Mouse (Mus musculus) regulatory T cell (primary cell): ENCODE results near the gene Stx16.

Source experiments
- in situ Hi-C: fragments of 300-600 bp; cut with MboI, MseI; formaldehyde crosslinking; loops from one replicate; pipeline ENCODE4 v1.15.1; 2025; ENCODE audit warnings: high pct_unique_total_duplicates

The Stx16 gene

DNA sequence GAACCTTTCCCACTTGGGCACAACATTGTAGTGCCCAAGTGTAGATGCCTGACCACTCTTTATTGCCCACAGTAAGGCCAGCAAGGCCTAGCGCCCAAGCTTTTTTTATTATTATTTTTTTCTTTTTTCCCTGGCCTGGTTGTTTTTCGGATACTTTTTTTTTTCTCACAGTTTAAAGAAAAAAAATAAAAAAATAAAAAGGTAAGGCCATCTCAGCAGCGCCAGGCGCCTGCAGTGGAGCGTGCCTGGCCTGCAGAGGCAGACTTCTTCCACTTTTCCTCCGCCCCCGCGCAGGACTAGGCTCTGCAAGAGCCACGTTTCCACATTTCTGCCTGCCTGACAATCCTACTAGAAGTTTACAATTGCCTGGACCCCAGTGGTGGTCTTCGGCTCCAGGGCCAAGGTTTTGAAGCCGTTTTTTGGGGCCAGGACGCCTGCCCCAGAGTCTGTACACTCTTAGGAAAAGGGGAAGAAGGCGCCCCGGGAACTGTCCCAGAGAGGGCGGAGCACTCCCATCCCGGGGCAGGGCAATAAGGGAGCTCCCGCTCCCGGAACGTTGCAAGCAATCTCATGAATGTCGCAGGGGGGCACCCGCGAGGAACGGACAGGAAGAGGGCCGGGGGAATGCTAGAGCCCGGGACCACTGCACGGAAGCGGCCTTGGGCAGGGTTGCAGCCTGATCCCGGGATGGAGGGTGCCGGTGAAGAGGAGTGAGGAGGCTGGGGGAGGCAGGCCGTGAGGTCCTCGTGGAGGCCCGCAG, at the start of gene Stx16:
Gene Stx16 (plus strand): TSS at position 636 of the 760 bp plus-strand sequence.
- in situ Hi-C loops, result loop anchor here (10.0 kb wide), 1 partner anchor 421 kb away; the partner anchor contains the start of gene Rab22a

DNA sequence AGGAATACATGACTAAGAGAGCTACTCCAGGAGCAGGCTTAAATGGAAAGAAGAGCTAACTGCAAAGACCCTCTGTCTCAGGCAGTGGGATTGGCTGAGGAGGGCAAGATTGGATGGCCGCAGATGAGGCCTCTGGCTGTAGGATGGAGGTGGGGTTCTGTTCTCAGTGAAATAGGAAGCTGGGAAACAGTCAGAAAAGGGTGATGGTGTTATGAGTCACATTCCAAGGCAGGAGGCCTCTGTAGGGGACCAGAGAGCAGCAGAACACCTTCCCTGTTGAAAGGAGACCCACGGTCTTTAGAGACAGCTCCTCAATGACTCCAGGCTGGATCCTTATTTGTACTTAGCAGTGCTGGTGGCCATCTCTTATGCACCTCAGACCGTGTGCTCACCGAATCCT, 49.7 kb upstream of the Stx16 start:
- in situ Hi-C loops, result no loop called here

- in situ Hi-C loops, result no loop called here
Measured at GRCm38 (mm10) chr2:174033257-174033800, 42.8 kb upstream of the Stx16 start.

DNA sequence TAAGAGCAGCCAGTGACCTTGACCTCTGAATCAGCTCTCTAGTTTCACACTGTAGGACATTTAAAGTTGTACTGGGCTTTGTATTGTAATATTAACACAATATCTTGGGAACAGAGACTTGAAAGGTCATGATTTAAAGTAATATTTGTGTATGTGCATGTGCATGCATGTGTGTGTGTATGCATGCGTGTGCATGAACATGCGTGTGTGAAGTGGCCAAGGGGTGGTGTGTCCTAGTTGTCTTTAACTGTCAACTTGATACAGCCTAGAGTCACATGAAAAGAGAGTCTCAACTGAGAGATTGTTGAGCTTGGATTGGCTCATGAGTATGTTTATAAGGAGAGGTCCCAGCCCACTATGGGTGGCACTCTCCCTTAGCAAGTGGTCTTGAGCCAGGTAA, 28.5 kb upstream of the Stx16 start:
- in situ Hi-C loops, result no loop called here

- in situ Hi-C loops, result loop anchor here (25.0 kb wide), 1 partner anchor 437 kb away; no protein-coding TSS in a partner anchor
Measured at GRCm38 (mm10) chr2:174049481-174050338, 26.4 kb upstream of the Stx16 start.

DNA sequence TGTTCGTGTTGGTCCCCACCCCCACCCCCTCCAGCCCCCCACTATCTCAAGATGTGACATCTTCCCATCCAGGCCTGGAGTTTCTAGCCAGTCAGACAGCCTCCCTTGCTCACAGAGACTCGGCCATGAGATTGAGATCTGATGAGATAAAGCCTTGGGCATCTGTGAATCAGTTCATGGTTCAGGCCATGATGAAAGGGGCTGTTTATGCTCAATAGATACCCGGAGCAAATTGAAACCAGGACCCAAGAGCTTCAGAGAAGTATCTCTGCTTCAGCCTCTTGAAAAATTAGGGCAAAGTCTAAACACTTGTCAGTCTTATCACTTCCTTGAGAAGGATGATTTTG, 25.8 kb upstream of the Stx16 start:
- in situ Hi-C loops, result loop anchor here (25.0 kb wide), 1 partner anchor 438 kb away; no protein-coding TSS in a partner anchor

GRCm38 (mm10) chr2:174051081-174051481, 25.0 kb upstream of the Stx16 start:
- in situ Hi-C loops, result loop anchor here (25.0 kb wide), 1 partner anchor 439 kb away; no protein-coding TSS in a partner anchor

- in situ Hi-C loops, result loop anchor here (25.0 kb wide), 1 partner anchor 442 kb away; no protein-coding TSS in a partner anchor
Measured at GRCm38 (mm10) chr2:174054496-174054895, 21.6 kb upstream of the Stx16 start.

- in situ Hi-C loops, result loop anchor here (25.0 kb wide), 1 partner anchor 445 kb away; no protein-coding TSS in a partner anchor
Measured at GRCm38 (mm10) chr2:174057730-174058129, 18.4 kb upstream of the Stx16 start.

DNA sequence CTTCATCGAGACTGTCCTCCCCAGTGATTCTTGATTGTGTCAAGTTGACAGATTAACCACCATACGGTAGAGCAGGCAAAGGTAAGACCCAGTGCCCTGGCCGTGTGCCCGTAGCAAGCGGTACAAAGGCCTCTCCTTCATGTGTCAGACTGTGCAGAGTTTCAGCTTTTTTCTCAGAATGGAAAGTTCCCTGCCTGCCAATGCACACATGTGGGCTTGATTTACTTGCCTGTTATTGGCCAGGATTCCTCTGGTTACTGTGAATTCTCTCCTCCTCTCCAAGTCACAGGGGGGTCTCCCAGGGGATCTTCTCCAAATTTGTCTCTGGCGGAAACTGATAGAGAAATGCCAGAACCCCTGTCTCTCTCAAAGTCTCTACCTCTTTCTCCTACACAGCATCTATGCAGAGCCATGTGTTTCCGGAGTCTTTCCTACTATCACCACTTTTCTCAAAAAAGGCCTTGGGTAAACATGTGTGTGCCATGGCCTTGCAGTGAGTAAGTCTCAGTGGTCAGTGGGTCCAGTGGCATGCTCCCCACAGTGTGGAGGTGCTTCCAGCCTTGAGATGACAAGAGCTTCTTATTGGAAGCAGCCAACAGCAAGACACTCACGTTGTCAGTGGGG, 17.7 kb upstream of the Stx16 start:
- in situ Hi-C loops, result loop anchor here (25.0 kb wide), 1 partner anchor 446 kb away; no protein-coding TSS in a partner anchor

DNA sequence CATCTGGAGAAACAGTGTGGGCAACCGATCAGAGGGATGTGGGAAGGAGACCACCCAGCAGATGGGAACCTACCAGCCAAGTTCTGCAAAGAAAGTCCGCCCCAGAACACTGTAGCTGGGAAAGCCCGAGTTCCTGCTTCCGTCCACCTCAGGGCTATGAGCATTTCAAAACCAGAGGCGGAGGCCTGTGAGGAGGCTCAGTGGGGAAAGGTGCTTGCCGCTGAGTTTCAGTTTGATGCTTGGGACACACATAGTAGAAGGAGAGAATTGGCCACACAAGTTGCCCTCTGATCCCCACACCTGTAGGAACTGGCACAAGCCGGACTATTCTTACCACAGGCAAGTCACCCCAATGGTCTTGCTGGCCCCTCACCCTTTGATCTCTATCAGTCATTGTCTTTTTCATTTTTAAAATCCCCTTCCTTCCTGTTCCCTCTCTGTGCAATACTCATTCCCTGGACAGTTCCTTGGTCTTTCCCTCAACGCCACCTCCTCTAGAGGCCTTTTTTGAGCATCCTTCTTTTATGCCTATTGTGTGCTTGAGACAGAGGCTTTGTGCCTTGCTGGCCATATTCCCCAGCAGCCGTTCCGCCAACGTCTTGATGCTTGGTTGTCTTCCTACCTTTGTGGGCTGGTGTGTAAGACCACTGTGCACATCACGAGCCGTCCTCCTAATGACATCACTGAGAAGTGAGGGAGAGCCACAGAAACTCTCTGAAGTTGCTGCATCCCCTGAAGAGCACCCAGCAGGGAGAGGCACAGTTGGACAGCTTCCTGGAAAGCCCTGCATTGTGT, 16.3 kb upstream of the Stx16 start:
- in situ Hi-C loops, result loop anchor here (25.0 kb wide), 1 partner anchor 447 kb away; no protein-coding TSS in a partner anchor

DNA sequence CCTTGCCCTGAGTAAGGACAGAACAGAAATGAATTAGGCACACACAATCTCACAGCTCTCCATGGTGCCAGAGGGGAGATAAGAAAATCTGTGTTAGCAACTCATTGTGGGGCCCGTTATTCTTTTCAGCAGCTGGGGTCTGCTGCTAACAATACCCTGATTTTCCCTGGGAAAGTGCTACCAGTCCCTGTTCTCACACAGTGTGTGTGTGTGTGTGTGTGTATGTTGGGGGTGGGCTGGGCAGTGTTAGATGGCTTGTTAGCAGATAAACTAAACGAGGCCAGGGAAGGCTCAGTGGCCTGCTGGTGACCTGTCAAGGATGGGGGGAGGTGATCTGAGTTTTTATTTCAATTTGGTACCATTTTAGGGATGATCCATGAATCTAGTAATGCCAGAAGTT, 14.9 kb upstream of the Stx16 start:
- in situ Hi-C loops, result loop anchor here (25.0 kb wide), 1 partner anchor 449 kb away; no protein-coding TSS in a partner anchor

DNA sequence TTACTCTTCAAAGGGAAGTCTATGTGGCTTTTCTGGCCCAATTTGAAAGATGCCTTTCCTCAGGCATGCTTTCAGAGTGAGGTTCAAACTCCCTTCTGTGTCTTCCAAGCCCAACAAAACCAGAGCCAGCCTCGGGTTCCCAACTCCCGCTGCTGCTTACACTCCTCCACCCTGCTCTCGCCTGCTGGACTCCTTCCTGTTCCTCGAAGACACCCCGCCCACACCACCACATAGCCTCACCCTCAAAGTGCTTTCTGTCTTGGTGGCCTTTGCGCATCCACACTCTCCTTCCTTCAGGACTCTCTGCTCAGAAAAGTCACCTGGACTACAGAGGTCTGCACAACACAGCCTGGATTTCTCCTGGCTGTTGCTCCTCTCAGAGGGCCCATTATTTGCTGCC, 13.0 kb upstream of the Stx16 start:
- in situ Hi-C loops, result loop anchor here (25.0 kb wide), 1 partner anchor 451 kb away; no protein-coding TSS in a partner anchor

DNA sequence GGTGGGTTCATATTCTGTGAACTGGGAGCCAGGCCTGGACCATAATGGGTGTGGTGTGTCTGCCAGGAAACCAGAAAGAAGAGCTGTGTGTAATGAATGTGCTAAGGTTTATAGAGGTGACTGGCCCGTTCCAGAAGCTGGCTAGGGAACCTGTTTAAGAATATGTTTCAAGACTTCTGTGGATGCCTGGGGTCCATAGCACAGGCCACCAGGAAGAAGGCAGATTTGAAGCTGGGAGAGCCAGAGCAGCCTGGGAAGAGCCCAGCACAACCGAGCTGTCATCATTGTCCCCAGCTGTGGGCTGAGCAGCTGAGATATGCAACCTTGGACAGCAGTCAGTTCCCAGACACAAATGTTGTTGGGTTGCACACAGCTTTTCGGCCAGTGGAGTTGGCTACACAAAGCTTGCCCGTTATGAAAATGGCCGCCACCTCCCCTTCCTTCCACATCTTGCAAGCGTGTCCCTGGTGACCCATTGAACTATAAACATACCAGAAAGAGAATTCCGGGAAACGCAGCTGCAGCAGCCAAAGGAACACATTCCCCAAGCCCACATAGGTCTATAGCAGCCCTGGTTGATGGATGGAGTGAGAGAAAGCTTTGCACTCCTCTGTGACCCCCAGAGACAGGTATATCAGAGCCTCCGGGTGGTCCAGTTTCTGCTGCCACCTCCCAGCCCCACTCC, 12.4 kb upstream of the Stx16 start:
- in situ Hi-C loops, result loop anchor here (25.0 kb wide), 1 partner anchor 451 kb away; no protein-coding TSS in a partner anchor

GRCm38 (mm10) chr2:174067793-174068419, 8.2 kb upstream of the Stx16 start:
- in situ Hi-C loops, result loop anchor here (25.0 kb wide), 1 partner anchor 456 kb away; no protein-coding TSS in a partner anchor

DNA sequence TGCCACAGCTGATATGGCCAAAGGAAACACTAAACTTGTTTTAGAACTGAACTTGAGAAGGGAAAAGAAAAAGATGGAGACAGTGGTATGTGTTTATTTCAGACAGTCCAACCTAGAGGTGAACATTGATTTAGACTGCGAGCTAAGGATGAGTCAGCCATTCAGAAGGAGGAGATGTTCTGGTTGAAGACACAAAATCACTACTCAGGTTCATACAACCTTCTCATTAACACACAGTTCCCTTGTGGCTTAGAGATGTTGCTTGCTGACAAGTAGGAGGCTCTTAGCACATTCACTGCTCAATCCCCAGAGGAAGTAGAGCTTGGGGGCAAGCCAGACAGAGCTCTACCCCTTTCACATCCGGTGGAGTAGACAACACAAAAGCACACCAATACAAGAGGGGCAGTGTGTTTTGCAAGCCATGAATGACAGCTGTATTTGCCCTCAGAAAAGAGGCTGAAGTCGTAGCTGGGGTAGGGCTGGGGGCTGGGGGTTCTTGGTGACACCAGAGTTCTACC, 6.5 kb upstream of the Stx16 start:
- in situ Hi-C loops, result loop anchor here (10.0 to 25.0 kb wide), 2 partner anchors 415 to 457 kb away; partner anchors contain the start of gene Rab22a

DNA sequence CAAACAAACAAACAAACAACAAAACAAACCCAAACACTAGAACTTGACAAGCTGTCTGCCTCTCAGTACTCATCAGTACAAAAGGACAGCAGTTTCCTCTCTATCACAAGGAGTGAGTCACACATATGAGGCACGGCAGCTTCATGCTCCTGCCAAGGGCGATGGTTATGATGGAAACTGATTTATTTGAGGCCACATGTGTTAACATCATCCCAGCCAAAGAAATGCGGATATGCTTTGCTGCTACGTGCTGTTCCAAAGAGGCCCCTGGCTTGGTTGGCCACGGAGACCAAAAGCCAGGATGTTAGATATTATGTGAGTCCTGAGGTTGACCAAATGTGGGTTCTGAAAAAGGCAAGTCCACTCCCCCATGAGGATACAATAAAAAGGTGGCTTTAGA, 4.7 kb upstream of the Stx16 start:
- in situ Hi-C loops, result loop anchor here (10.0 to 25.0 kb wide), 2 partner anchors 417 to 459 kb away; partner anchors contain the start of gene Rab22a

- in situ Hi-C loops, result loop anchor here (10.0 to 25.0 kb wide), 2 partner anchors 418 to 461 kb away; partner anchors contain the start of gene Rab22a
Measured at GRCm38 (mm10) chr2:174073156-174073790, 2.8 kb upstream of the Stx16 start.
